Mouse (Mus musculus) liver, adult 2 months (tissue): ENCODE results near the gene Mrm2. TPM values are rescaled to one million over a fixed set of nuclear protein-coding genes. Genes with fewer than 3 reads are reported as not detected.
A peak's percentile ranks its signal among the peaks of the same experiment; 100 is the strongest.

Experiments
- DNase-seq: peaks from one replicate; pipeline ENCODE4 v3.0.0-alpha.2; 2011; ENCODE audit warnings: low read depth, low spot score; ENCODE audit errors: extremely low read depth
- H3K27ac ChIP-seq: fragments of 200-500 bp; replicated peaks from 2 replicates; pipeline ENCODE4 v1.5.1; 2012; ENCODE audit warnings: low read depth, mild to moderate bottlenecking, control low read depth, inconsistent platforms, low read length; ENCODE audit not compliant: insufficient read depth
- H3K27me3 ChIP-seq: fragments of 200-500 bp; 2 replicates; pipeline ENCODE4 v1.6.1; 2012; ENCODE audit warnings: mild to moderate bottlenecking, moderate library complexity, low read length, inconsistent platforms; ENCODE audit not compliant: control insufficient read depth, insufficient read depth
- H3K36me3 ChIP-seq: fragments of 200-500 bp; 2 replicates; pipeline ENCODE4 v1.6.1; 2012; ENCODE audit warnings: low read length, inconsistent platforms; ENCODE audit not compliant: control insufficient read depth, insufficient read depth
- H3K4me1 ChIP-seq: fragments of 200-500 bp; 2 replicates; pipeline ENCODE4 v1.6.1; 2011; ENCODE audit warnings: low read length; ENCODE audit not compliant: control insufficient read depth, insufficient read depth
- H3K4me3 ChIP-seq: fragments of 200-500 bp; 2 replicates; pipeline ENCODE4 v1.5.1; 2011; ENCODE audit warnings: low read depth, mild to moderate bottlenecking, control low read depth, low read length, moderate library complexity; ENCODE audit not compliant: insufficient read depth
- H3K79me2 ChIP-seq: fragments of 200-500 bp; 2 replicates; pipeline ENCODE4 v1.6.1; 2012; ENCODE audit warnings: inconsistent platforms, mild to moderate bottlenecking, low read length, moderate library complexity; ENCODE audit not compliant: control insufficient read depth, insufficient read depth
- H3K9ac ChIP-seq: fragments of 200-500 bp; 2 replicates; pipeline ENCODE4 v1.6.1; 2012; ENCODE audit warnings: low read depth, mild to moderate bottlenecking, control low read depth, inconsistent platforms, low read length
- CTCF ChIP-seq: fragments of 200-500 bp; IDR thresholded peaks from 2 replicates; pipeline ENCODE4 v1.5.1; 2011; ENCODE audit warnings: low read depth, low read length, control low read depth
- POLR2A ChIP-seq: fragments of 200-500 bp; IDR thresholded peaks from 2 replicates; pipeline ENCODE4 v1.6.1; 2011; ENCODE audit warnings: low read length, control low read depth; ENCODE audit not compliant: insufficient read depth; ENCODE audit errors: extremely low read depth
- WGBS: fragments of 180-500 bp; shearing (Covaris S2); methylation state at CpG from one replicate; pipeline ENCODE4 v1.1.7; 2018; 5-methylcytosine and 5-hydroxymethylcytosine counted together
- polyA plus RNA-seq: library from polyadenylated mRNA; depleted of rRNA; stranded (reverse); fragments of >200 nt; gene quantifications from 2 replicates; pipeline ENCODE4 v1.2.3, GENCODE M21; 2012
- total RNA-seq: library from RNA; depleted of rRNA; stranded (reverse); fragments of >200 nt; gene quantifications from 2 replicates; pipeline ENCODE4 v1.2.3, GENCODE M21; 2014

Gene Mrm2
- total and polyA plus RNA-seq, 2 experiments: 8.0 to 8.4 TPM

DNA sequence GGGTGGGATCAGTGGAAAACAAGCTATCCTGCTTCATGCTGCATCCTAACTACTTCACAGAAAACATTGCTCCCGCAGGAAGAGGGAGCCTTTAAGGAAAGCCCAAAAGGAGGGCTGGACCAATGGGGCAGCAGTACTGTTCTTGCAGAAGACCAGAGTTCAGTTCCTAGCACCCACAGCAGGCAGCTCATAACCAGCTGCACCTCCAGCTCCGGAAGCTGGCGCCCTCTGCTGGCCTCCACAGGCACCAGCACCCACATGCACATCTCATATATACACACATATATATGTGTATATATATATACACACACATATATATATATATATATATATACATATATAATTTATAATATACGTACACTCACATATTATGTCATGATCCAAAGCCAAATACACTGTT is 7.1 kb upstream of the Mrm2 start:
- H3K36me3 ChIP-seq: peaks cover 3% of the 10 kb centered on the region; the same call in 1 of the 2 replicates
- H3K27me3 ChIP-seq: no peaks in the 10 kb centered on the region
- H3K9ac ChIP-seq: no peak overlapping the region
- peak; percentile 42 for TF ChIP-seq CTCF
- TF ChIP-seq POLR2A: no peak
- no peak overlapping the region for H3K4me3 ChIP-seq
- no peaks in the 10 kb centered on the region for H3K4me1 ChIP-seq
- WGBS: 97% methylated on average over 4 of the region's 4 CpGs
- H3K27ac ChIP-seq: no peak overlapping the region
- H3K79me2 ChIP-seq: no peaks in the 10 kb centered on the region
- DNase-seq: no peak

DNA sequence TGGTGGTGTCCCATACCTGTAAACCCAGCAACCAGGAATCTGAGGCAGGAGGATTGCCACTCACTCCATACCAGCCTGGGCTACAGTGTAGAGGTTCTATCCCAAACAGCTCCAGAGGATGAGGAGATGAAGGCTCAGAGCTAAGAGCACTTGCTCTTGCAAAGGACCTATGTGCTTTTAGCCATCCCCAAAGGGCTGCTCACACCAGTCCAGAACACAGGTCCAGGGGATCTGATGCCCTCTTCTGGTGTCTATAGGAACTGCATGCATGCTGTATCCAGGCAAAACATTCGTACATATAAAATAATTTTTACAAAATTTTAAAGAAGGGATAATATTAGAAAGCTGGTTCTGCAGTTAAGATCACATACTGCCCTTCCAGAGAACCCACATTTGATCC is 5.0 kb upstream of the Mrm2 start:
- no peaks in the 10 kb centered on the region; the same call in 1 of the 2 replicates for H3K4me1 ChIP-seq
- no peak overlapping the region for H3K27ac ChIP-seq
- H3K79me2 ChIP-seq: no peaks in the 10 kb centered on the region
- no peak for TF ChIP-seq POLR2A
- peak; percentile 67; the same call in 1 of the 2 replicates for TF ChIP-seq CTCF
- peaks cover 3% of the 10 kb centered on the region; the same call in 1 of the 2 replicates for H3K36me3 ChIP-seq
- no peak overlapping the region for H3K4me3 ChIP-seq
- peak; percentile 37 for DNase-seq
- H3K9ac ChIP-seq: no peak overlapping the region
- 71% methylated on average over 1 of the region's 1 CpGs for WGBS
- H3K27me3 ChIP-seq: no peaks in the 10 kb centered on the region

DNA sequence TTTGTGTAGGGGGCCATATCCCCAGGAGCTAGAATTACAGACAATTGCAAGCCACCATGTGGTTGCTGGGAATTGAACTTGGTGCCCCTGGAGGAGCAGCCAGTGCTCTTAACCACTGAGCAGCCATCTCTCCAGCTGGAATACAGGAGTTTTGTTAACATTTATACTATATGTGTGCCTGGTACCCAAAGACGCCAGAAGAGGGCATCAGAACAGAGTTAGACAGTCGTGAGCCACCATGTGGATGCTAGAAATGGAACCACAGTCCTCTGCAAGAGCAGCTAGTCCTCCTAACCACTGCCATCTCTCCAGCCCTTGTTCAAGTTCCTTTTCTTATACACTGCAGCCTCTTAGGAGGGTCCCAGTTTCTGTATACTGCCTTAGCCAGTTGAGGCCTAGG is 1.9 kb upstream of the Mrm2 start:
- Histone ChIP-seq H3K27ac (no peak overlapping the region), H3K4me1 (peaks cover 6% of the 10 kb centered on the region), H3K9ac (no peak overlapping the region), H3K79me2 (no peaks in the 10 kb centered on the region), H3K27me3 (no peaks in the 10 kb centered on the region), H3K4me3 (no peak overlapping the region), H3K36me3 (peaks cover 2% of the 10 kb centered on the region; the same call in 1 of the 2 replicates)
- no peak for DNase-seq
- WGBS: 47% methylated on average over 2 of the region's 2 CpGs
- TF ChIP-seq POLR2A: no peak
- peak; percentile 21; the same call in 1 of the 2 replicates for TF ChIP-seq CTCF

DNA sequence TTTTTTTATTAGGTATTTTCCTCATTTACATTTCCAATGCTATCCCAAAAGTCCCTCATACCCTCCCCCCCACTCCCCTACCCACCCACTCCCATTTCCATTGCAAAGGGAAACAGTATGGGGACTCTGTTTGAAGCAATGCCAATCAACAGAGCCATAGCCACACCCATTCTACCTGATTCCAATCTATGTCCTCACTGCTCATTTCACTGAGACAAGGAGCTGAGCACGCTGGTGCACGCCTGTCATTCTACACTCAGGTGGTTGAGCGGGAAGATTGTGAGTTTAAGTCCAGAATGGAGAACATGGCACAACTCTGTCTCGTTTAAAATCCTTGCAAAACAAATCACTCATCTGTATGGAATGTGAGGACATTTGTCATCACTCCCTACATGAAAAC is 821 bp upstream of the Mrm2 start:
- Histone ChIP-seq H3K79me2 (no peaks in the 10 kb centered on the region), H3K9ac (no peak overlapping the region), H3K27me3 (no peaks in the 10 kb centered on the region), H3K4me1 (peaks cover 6% of the 10 kb centered on the region), H3K27ac (no peak overlapping the region), H3K4me3 (no peak overlapping the region), H3K36me3 (no peaks in the 10 kb centered on the region)
- WGBS: 47% methylated on average over 4 of the region's 4 CpGs
- no peak for DNase-seq
- no peak for TF ChIP-seq CTCF
- TF ChIP-seq POLR2A: no peak

DNA sequence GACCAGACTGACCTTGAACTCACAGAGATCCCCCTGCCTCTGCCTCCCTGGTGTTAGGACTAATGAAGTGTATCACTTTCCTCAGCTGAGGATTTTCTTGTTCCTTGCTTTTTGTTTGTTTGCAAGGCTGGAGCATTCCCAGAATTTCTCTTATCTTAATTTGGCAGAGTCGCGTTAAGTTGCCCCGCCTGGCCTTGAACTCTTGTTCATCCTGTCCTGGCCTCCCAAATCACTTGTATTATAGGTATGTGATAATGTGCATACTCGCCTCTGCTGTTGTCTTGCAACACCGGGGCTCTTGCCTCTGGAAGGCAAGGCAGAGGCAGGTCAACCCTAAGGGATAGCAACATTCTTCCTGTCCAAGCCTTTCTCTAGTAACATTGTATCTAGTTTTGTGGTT is 7.6 kb downstream of the Mrm2 start:
- no peak overlapping the region for H3K27ac ChIP-seq
- peak; percentile 30 for DNase-seq
- TF ChIP-seq POLR2A (no peak), CTCF (no peak)
- no peaks in the 10 kb centered on the region for H3K36me3 ChIP-seq
- H3K9ac ChIP-seq: no peak overlapping the region
- H3K27me3 ChIP-seq: no peaks in the 10 kb centered on the region
- H3K4me3 ChIP-seq: no peak overlapping the region
- peaks cover 7% of the 10 kb centered on the region; the same call in 1 of the 2 replicates for H3K79me2 ChIP-seq
- peaks cover 7% of the 10 kb centered on the region; the same call in 1 of the 2 replicates for H3K4me1 ChIP-seq
- WGBS: 27% methylated on average over 5 of the region's 5 CpGs

DNA sequence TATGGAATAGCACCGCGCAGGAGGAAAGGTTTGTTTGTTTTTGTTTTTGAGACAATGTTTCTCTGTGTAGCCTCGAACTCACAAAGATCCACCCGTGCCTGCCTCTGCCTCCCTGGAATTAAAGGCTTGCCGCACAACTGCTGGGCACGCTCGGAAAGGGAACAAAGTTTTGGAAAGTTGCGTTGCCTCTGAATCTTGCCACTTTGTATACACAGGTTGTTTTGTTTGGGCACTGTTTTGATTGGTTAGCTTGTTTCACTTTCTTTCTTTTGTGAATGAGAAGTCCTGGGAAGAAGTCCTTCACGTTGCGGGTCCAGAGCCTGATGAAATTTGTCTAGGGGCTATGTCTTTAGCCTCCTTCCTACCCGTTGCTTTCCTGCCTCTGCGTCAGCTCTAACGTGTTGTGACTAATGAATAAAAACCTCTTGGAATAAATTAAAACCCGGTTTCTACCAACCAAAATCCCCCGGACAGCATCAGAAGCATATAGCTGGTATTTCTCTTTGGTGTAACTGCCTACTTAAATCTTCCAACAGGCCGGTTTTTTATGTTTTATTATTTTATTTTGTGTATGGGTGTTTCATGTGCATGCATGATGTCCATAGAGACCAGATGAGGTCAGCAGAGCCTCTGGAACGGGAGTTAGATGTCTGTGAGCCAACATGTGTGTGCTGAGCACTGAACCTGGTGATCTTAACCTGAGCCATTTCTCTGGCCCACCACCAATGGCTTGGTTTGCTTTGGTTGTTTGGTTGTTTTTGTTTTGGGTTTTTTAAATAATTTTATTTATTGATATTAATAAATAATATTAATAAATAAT is 9.7 kb downstream of the Mrm2 start:
- peaks cover 10% of the 10 kb centered on the region; the same call in 1 of the 2 replicates for H3K79me2 ChIP-seq
- peak overlapping the region; percentile 68 for H3K27ac ChIP-seq
- peak; percentile 56 for DNase-seq
- H3K9ac ChIP-seq: peak overlapping the region; percentile 74
- H3K27me3 ChIP-seq: no peaks in the 10 kb centered on the region
- WGBS: under 1% methylated on average over 17 of the region's 17 CpGs
- peaks cover 7% of the 10 kb centered on the region; the same call in 1 of the 2 replicates for H3K4me1 ChIP-seq
- H3K4me3 ChIP-seq: peak overlapping the region; percentile 88
- 0 out of 2 replicates have a peak, but pooled peaks have one; percentile 4 for TF ChIP-seq CTCF
- TF ChIP-seq POLR2A: no peak
- H3K36me3 ChIP-seq: no peaks in the 10 kb centered on the region
